Mouse (Mus musculus) embryonic fibroblast, embryonic 13.5 days (primary cell): ENCODE data around the gene Slc35e2.

ENCODE experiments used
- CTCF ChIP-seq: IDR thresholded peaks from 2 replicates; pipeline ENCODE4 v1.5.1; 2011; ENCODE audit warnings: mild to moderate bottlenecking, control low read depth, low read length, moderate library complexity, borderline replicate concordance; ENCODE audit not compliant: insufficient read depth
- POLR2A ChIP-seq: IDR thresholded peaks from 2 replicates; pipeline ENCODE4 v1.6.1; 2011; ENCODE audit warnings: low read depth, mild to moderate bottlenecking, control low read depth, low read length, moderate library complexity

GRCm38 (mm10) chr4:155573155-155573554, 28.1 kb upstream of the Slc35e2 start:
- TF ChIP-seq CTCF (no peak), POLR2A (no peak)
